Comparison of ENCODE assay signal across 17 mouse cellular contexts in genomic region chr17:34114114-34114513, GRCm38 (mm10). TPM values are rescaled to one million over a fixed set of nuclear protein-coding genes. Genes with fewer than 3 reads are reported as not detected.
"Had no signal": no experiment of that assay in that cellular context is flagged by ENCODE, and none has a peak within 500 bp of the region (broad histone marks: within the 10 kb centered on the region; RNA-seq: fewer than 3 reads in every experiment).

No protein-coding gene starts in this region.

- ATAC-seq: intestine, postnatal 0 days; midbrain, embryonic 15.5 days had no signal

- H3K4me2 ChIP-seq: limb, embryonic 13.5 days; liver, embryonic 11.5 days; liver, embryonic 15.5 days; midbrain, embryonic 15.5 days had no signal

- DNase-seq: kidney, adult 8-10 months; kidney, postnatal 4 days; left cerebral cortex, postnatal 4 days; lung, embryonic 14.5 days; lung, postnatal 10 days; lung, postnatal 4 days; right cerebral cortex, postnatal 14 days; thymus, postnatal 36 days had no signal

- H3K27ac ChIP-seq: kidney, postnatal 0 days; limb, embryonic 13.5 days; liver, embryonic 15.5 days; midbrain, embryonic 15.5 days had no signal

- H3K9me3 ChIP-seq: limb, embryonic 13.5 days; liver, embryonic 15.5 days; midbrain, embryonic 15.5 days had no signal

- H3K9ac ChIP-seq: limb, embryonic 13.5 days; liver, embryonic 15.5 days; lung, embryonic 14.5 days; midbrain, embryonic 15.5 days had no signal

- H3K27me3 ChIP-seq: limb, embryonic 13.5 days; liver, embryonic 15.5 days; midbrain, embryonic 15.5 days had no signal

- H3K4me3 ChIP-seq: limb, embryonic 13.5 days; liver, embryonic 15.5 days; midbrain, embryonic 15.5 days had no signal

RNA-seq across cellular contexts. Expression of gene H2-Oa, which starts 22.0 kb away (rescaled TPM):
- total RNA-seq: layer of hippocampus, postnatal 14 days; left cerebral cortex, adult 18-20 months; left cerebral cortex, postnatal 4 days had no signal
- polyA plus RNA-seq: midbrain, embryonic 15.5 days; neural tube, embryonic 14.5 days had no signal
